Mouse (Mus musculus): Measurements from ENCODE around the gene Enox1.

GRCm38 (mm10) chr14:77423194-77423593 is 266.6 kb downstream of the Enox1 start:
- TF ChIP-seq POLR2A (IDR thresholded peaks at IDR 0.05; ENCODE audit: low read depth, low read length) (no peak), CTCF (IDR thresholded peaks at IDR 0.05; ENCODE audit: extremely low read depth, insufficient read depth, insufficient read length, insufficient replicate concordance) (no peak)

Data from spleen, adult 2 months (tissue).